Mouse (Mus musculus) brain, adult 10 weeks (tissue): ENCODE results near the gene 2210408I21Rik. TPM values are rescaled to one million over a fixed set of nuclear protein-coding genes. Genes with fewer than 3 reads are reported as not detected.

ENCODE experiments used
- polyA plus RNA-seq: library from polyadenylated mRNA; stranded (reverse); fragments of 350-450 nt; fragmentation: Illumina TruSeq; extraction: RNeasy Lipid Tissue Mini Kit (QIAGEN cat#74804); gene quantifications from one replicate; pipeline ENCODE4 v1.2.3, GENCODE M21; 2015; ENCODE audit warnings: low read depth, low replicate concordance

The 2210408I21Rik gene
- 9.6 TPM for polyA plus RNA-seq

GRCm38 (mm10) chr13:77134931-77135620 lies at the start of gene 2210408I21Rik, which contains the start of gene Slf1:
Gene 2210408I21Rik, plus strand, starts transcription at chr13:77135540.
Gene Slf1, minus strand, starts transcription at chr13:77135473.

Other genes starting within 250 kb of the 2210408I21Rik start
- 15.2 TPM for gene Slf1, start 67 bp upstream of the 2210408I21Rik start, polyA plus RNA-seq